Mouse (Mus musculus) frontal cortex, adult 2 months (tissue): ENCODE results near the gene Ttc16. TPM values are rescaled to one million over a fixed set of nuclear protein-coding genes. Genes with fewer than 3 reads are reported as not detected.
A peak's percentile ranks its signal among the peaks of the same experiment; 100 is the strongest.

Source experiments
- DNase-seq, 2 experiments: peaks; one replicate each; pipeline ENCODE4 v3.0.0; 2022; ENCODE audit warnings: low spot score in 1 of 2; ENCODE audit errors: extremely low spot score in 1 of 2
- polyA plus RNA-seq: library from polyadenylated mRNA; depleted of rRNA; stranded (reverse); fragments of >200 nt; gene quantifications from 2 replicates; pipeline ENCODE4 v1.2.3, GENCODE M21; 2012; rRNA removed

Gene Ttc16
- polyA plus RNA-seq, 1 experiment = 1.9 TPM

DNA sequence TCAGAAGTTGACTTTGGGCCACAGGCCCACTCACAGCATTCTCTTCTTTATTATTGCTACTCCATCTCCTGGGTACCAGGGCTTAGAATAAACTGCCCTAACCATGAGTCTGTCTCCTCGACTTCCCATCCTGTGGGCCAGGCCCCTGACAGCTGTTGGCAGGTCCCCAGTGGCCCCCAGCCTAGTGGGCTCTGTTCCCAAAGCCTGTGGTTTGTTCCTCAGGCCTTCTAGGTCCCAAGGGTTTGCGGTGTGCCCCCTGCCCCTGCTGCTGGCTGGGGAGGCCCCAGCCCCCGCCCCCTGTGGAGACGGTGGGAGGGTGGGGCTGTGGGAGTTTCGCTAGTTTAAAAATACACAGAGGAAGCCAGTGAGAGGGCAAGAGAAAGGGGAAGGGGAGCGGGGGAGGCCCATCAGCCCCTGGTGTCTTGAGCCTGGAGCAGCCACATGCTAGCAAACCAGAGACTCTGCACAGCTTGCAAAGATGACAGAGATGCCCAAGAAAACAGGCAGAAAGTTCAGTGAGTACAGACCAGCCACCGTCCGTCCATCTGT, 54.7 kb downstream of the Ttc16 start, which contains the start of gene Sh2d3c:
TSS of gene Sh2d3c (plus strand) at position 375 of the 549 bp plus-strand sequence.
- DNase-seq = no peak

- no peak for DNase-seq
Observed at GRCm38 (mm10) chr2:32720053-32720452, 55.4 kb downstream of the Ttc16 start.

DNA sequence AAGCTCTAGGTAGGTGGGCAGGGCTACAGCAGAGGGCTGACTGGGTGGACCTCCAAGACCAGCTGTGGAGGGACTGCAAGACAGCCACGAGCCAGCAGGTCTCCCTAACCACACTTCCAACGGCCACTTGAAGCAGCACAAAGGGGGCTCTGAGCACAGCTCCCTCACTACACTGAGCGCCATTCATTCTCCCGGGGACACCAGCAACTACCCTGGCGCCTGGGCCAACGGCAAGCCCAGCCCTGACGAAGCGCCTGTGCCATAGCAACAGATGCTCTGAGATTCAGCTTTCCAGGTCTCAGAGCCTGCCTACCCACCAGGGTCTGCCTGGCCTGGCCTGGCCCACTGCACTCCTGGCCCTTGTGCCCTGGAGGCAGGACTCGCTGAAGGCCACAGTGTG, 56.7 kb downstream of the Ttc16 start:
- DNase-seq = no peak

- no peak for DNase-seq
Observed at GRCm38 (mm10) chr2:32714987-32715425, 60.4 kb downstream of the Ttc16 start.

- DNase-seq = no peak
Observed at GRCm38 (mm10) chr2:32714117-32714986, 61.1 kb downstream of the Ttc16 start.

DNA sequence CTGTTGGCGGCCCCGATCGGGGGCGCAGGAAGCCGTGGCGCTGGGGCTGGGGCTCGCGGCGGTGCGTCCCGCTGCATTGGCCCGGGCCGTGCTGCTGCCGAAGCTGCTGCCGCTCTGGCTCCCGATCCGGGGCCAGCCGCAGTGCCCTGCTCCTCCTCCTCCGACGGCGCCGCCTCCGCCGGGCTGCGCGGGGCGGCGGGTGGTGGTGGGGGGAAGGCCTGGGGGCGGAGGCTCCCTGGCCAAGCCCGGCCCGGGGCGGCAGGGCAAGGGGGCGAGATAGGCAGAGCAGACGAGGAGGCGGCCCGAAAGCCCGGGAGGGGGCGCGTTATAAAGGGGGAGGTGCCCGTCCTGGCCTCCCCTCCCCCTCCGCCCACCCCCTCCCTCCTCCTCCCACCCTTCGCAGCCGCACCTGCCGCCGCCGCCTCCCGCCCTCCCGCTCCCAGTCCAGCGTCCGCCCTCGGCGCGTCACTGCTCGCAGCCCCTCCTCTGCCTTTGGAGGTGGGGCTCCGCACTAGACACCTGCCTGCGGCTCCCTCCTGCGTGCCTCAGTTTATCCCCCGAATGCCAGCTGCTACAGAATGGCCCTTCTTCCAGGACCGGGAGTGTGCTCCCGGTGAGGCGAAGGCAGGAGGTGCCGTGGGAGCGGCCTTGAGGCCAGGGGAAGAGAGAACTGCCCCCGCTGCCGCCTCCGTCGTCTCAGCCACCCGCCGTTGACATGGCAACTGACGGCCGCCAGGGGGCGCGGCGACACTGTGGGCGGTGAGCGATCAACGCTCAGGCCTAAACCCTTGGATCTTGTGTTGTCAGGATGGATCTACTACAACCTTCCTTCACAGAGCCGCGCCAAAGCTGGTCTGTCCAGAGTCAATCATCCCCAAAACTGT, 62.3 kb downstream of the Ttc16 start, which contains the start of gene Cdk9:
TSS of gene Cdk9 (minus strand) at position 143 of the 884 bp plus-strand sequence.
- DNase-seq = peak; percentile 82 to 95

DNA sequence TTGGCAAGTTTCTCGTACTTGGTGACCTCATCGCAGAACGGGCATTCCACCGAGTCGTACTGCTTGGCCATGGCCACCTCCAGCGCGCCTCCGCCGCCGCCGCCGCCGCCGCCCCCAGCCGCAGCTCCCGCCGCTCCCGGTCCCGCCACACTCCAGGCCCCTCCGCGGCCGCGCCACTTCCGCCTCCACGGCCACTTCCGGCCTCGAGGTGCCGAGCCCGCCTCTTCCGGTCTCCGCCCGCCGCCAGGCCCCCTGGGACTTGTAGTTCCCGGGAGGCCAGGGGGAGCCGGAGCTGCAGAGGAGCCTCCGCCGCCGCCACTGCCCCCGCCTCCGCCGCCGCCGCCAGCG, 62.9 kb downstream of the Ttc16 start:
- DNase-seq = peak; percentile 84 to 91

DNA sequence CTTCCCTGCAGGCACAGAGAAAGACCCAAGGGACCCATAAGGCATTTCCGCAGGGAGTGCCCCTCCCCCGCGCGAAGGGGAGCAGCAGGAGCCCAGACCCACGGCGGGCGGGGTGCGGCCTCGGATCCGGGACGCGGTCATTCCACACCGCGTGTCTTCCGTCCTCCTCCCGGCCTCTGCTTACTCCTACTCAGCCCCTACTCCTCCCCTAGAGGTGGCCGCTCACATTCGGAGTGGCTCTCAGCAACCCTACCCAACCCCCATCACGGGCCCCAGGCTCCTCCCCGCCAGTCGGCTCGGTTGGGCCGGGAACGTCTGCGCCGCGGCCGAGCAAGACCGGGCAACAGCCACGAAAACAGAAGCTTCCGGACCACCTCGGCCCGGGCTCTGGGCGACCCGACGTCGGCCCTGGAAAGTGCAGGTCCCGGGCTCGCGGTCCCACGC, 63.3 kb downstream of the Ttc16 start:
- peak in 1 of 2 experiments; percentile 28 for DNase-seq

DNA sequence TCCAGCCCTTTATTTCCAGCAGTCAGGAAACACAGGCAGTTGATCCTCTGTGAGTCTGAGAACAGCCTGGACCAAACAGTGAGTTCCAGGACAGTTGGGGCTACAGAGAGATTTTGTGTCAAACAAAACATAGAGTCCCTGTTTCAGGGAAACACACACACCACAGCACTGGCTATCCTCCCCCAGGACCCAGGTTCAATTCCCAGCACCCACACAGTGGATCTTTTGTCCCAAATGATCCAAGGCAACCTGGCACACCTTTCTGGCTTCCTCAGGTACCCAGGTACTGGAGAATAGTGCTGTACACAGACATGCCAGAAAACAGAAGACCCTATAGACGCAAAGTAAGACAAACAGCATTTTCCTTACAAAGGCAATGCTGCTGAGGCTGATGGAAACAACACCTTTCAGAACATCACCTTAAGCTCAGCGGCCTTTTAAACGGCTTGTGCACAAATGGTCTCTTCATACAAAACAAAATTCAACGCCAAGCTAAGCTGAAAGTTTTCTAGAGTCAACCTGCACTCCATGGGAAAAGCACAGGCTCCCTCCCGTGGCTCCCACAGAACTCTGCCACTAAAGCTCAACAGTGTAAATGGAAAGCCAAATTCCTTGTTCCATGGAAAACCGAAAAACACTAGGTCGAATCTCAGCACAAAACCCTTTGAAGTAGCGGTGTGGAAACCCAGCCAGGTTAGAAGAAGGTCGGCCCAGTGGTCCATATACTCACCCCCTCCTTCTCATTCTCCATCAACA, 64.0 kb downstream of the Ttc16 start:
- DNase-seq = no peak

GRCm38 (mm10) chr2:32710425-32710824, 65.0 kb downstream of the Ttc16 start:
- DNase-seq = no peak

GRCm38 (mm10) chr2:32709521-32710137, 65.8 kb downstream of the Ttc16 start:
- DNase-seq = no peak

GRCm38 (mm10) chr2:32708643-32709042, 66.8 kb downstream of the Ttc16 start:
- no peak for DNase-seq

Other genes starting within 250 kb of the Ttc16 start
- 34.3 and 41.8 TPM in 2 replicates for gene Fam102a, start 240.3 kb downstream of the Ttc16 start, polyA plus RNA-seq
- 145 and 160 TPM in 2 replicates for gene Dpm2, start 204.8 kb downstream of the Ttc16 start, polyA plus RNA-seq
- 22.7 and 23.6 TPM in 2 replicates for gene Pip5kl1, start 200.8 kb downstream of the Ttc16 start, polyA plus RNA-seq
- 0.38 and 0.46 TPM in 2 replicates for gene 9430097D07Rik, start 199.9 kb downstream of the Ttc16 start, polyA plus RNA-seq
- gene St6galnac4, start 188.5 kb downstream of the Ttc16 start, polyA plus RNA-seq = 32.4 and 34.4 TPM in 2 replicates
- 98.8 and 112 TPM in 2 replicates for gene St6galnac6, start 175.9 kb downstream of the Ttc16 start, polyA plus RNA-seq
- gene Ak1, start 153.9 kb downstream of the Ttc16 start, polyA plus RNA-seq = 151 and 154 TPM in 2 replicates
- 34.7 and 37.7 TPM in 2 replicates for gene Eng, start 129.0 kb downstream of the Ttc16 start, polyA plus RNA-seq
- gene Fpgs, start 71.5 kb downstream of the Ttc16 start, polyA plus RNA-seq = 16.8 and 24.8 TPM in 2 replicates
- 250 and 268 TPM in 2 replicates for gene Cdk9, start 62.6 kb downstream of the Ttc16 start, polyA plus RNA-seq
- gene Sh2d3c, start 54.6 kb downstream of the Ttc16 start, polyA plus RNA-seq = 28.1 and 28.6 TPM in 2 replicates
- gene 6330409D20Rik, start 34.6 kb downstream of the Ttc16 start, polyA plus RNA-seq = 3.2 and 3.5 TPM in 2 replicates
- 60.0 and 69.0 TPM in 2 replicates for gene Tor2a, start 18.4 kb downstream of the Ttc16 start, polyA plus RNA-seq
- gene Ptrh1, start 153 bp upstream of the Ttc16 start, polyA plus RNA-seq = 7.9 and 8.9 TPM in 2 replicates
- gene Cfap157, start 8.8 kb upstream of the Ttc16 start, polyA plus RNA-seq = 1.8 and 4.8 TPM in 2 replicates
- gene Stxbp1, start 71.6 kb upstream of the Ttc16 start, polyA plus RNA-seq = 666 and 673 TPM in 2 replicates
- 28.3 and 30.0 TPM in 2 replicates for gene Fam129b, start 100.5 kb upstream of the Ttc16 start, polyA plus RNA-seq
- 374 and 403 TPM in 2 replicates for gene Rpl12, start 185.9 kb upstream of the Ttc16 start, polyA plus RNA-seq
- gene Lrsam1, start 186.0 kb upstream of the Ttc16 start, polyA plus RNA-seq = 21.5 and 26.0 TPM in 2 replicates
- 37.7 and 40.8 TPM in 2 replicates for gene Slc2a8, start 206.4 kb upstream of the Ttc16 start, polyA plus RNA-seq